Mouse (Mus musculus): ENCODE data around the gene Etv4. TPM values are rescaled to one million over a fixed set of nuclear protein-coding genes. Genes with fewer than 3 reads are reported as not detected.

Gene Etv4
- polyA plus RNA-seq, 1 experiment from 2014 or later = 9.5 TPM

- Histone ChIP-seq H3K27ac (replicated peaks) (no peak overlapping the region), H3K36me3 (peaks cover 95% of the 10 kb centered on the region), H3K4me1 (no peaks in the 10 kb centered on the region), H3K27me3 (replicated peaks) (no peaks in the 10 kb centered on the region), H3K4me2 (no peak overlapping the region), H3K4me3 (no peak overlapping the region), H3K9me3 (no peaks in the 10 kb centered on the region), H3K9ac (no peak overlapping the region)
- 56% methylated on average over 7 of the region's 7 CpGs for WGBS
- no peak for ATAC-seq (ENCODE audit: extremely low read depth, insufficient number of reproducible peaks, low FRiP score, low TSS enrichment)
These were observed 21.4 kb downstream of the Etv4 start for GRCm38 (mm10) chr11:101763723-101764122.

- H3K9me3 ChIP-seq = no peaks in the 10 kb centered on the region
- no peak overlapping the region for H3K4me3 ChIP-seq
- H3K9ac ChIP-seq = no peak overlapping the region
- peaks cover 5% of the 10 kb centered on the region; the same call in 1 of the 2 replicates for H3K4me1 ChIP-seq
- H3K4me2 ChIP-seq = no peak overlapping the region
- WGBS = 89% methylated on average over 3 of the region's 3 CpGs
- H3K36me3 ChIP-seq = peaks cover 94% of the 10 kb centered on the region
- no peak for ATAC-seq (ENCODE audit: extremely low read depth, insufficient number of reproducible peaks, low FRiP score, low TSS enrichment)
- H3K27me3 ChIP-seq (replicated peaks) = no peaks in the 10 kb centered on the region
- H3K27ac ChIP-seq (replicated peaks) = no peak overlapping the region
These were observed 25.6 kb downstream of the Etv4 start for GRCm38 (mm10) chr11:101759530-101759929.

- Histone ChIP-seq H3K27me3 (replicated peaks) (no peaks in the 10 kb centered on the region), H3K9ac (peak overlapping the region; percentile 33; the same call in 1 of the 2 replicates), H3K27ac (replicated peaks) (no peak overlapping the region), H3K4me1 (peaks cover 5% of the 10 kb centered on the region; the same call in 1 of the 2 replicates), H3K9me3 (no peaks in the 10 kb centered on the region), H3K4me2 (no peak overlapping the region), H3K4me3 (no peak overlapping the region), H3K36me3 (peaks cover 95% of the 10 kb centered on the region)
- ATAC-seq (ENCODE audit: extremely low read depth, insufficient number of reproducible peaks, low FRiP score, low TSS enrichment) = no peak
- WGBS = 70% methylated on average over 5 of the region's 5 CpGs
These were observed 26.7 kb downstream of the Etv4 start for GRCm38 (mm10) chr11:101758431-101758830.

GRCm38 (mm10) chr11:101757366-101757765 is 27.8 kb downstream of the Etv4 start:
- Histone ChIP-seq H3K4me1 (peaks cover 5% of the 10 kb centered on the region; the same call in 1 of the 2 replicates), H3K9ac (no peak overlapping the region), H3K36me3 (peaks cover 97% of the 10 kb centered on the region), H3K4me3 (no peak overlapping the region), H3K27me3 (replicated peaks) (no peaks in the 10 kb centered on the region), H3K27ac (replicated peaks) (no peak overlapping the region), H3K9me3 (no peaks in the 10 kb centered on the region), H3K4me2 (no peak overlapping the region)
- 79% methylated on average over 8 of the region's 8 CpGs for WGBS
- ATAC-seq (ENCODE audit: extremely low read depth, insufficient number of reproducible peaks, low FRiP score, low TSS enrichment) = no peak

- Histone ChIP-seq H3K9me3 (no peaks in the 10 kb centered on the region), H3K4me3 (no peak overlapping the region), H3K4me1 (peaks cover 5% of the 10 kb centered on the region; the same call in 1 of the 2 replicates), H3K36me3 (peaks cover 97% of the 10 kb centered on the region), H3K27ac (replicated peaks) (no peak overlapping the region), H3K4me2 (no peak overlapping the region), H3K9ac (no peak overlapping the region), H3K27me3 (replicated peaks) (no peaks in the 10 kb centered on the region)
- 89% methylated on average over 8 of the region's 8 CpGs for WGBS
- no peak for ATAC-seq (ENCODE audit: extremely low read depth, insufficient number of reproducible peaks, low FRiP score, low TSS enrichment)
These were observed 28.6 kb downstream of the Etv4 start for GRCm38 (mm10) chr11:101756616-101757015.

- Histone ChIP-seq H3K27me3 (replicated peaks) (no peaks in the 10 kb centered on the region), H3K4me3 (peak overlapping the region; percentile 82), H3K9me3 (no peaks in the 10 kb centered on the region), H3K36me3 (peaks cover 44% of the 10 kb centered on the region), H3K9ac (peak overlapping the region; percentile 91), H3K27ac (replicated peaks) (no peak overlapping the region), H3K4me1 (peaks cover 15% of the 10 kb centered on the region), H3K4me2 (peak overlapping the region; percentile 89)
- no peak for ATAC-seq (ENCODE audit: extremely low read depth, insufficient number of reproducible peaks, low FRiP score, low TSS enrichment)
- WGBS = 24% methylated on average over 9 of the region's 9 CpGs
These were observed 51.6 kb downstream of the Etv4 start for GRCm38 (mm10) chr11:101733596-101733995.

GRCm38 (mm10) chr11:101732518-101733440 is 52.4 kb downstream of the Etv4 start, which contains the start of gene Dhx8:
Dhx8 (plus strand) TSS chr11:101732919.
- H3K27me3 ChIP-seq (replicated peaks) = no peaks in the 10 kb centered on the region
- peak within 1 kb of the TSS; percentile 89 for H3K4me2 ChIP-seq
- H3K4me3 ChIP-seq = peak within 1 kb of the TSS; percentile 82
- peaks cover 15% of the 10 kb centered on the region for H3K4me1 ChIP-seq
- H3K9me3 ChIP-seq = no peaks in the 10 kb centered on the region
- peak; percentile 88 for ATAC-seq (ENCODE audit: extremely low read depth, insufficient number of reproducible peaks, low FRiP score, low TSS enrichment)
- under 1% methylated on average over 51 of the region's 51 CpGs for WGBS
- peak within 1 kb of the TSS; percentile 65 for H3K27ac ChIP-seq (replicated peaks)
- peak within 1 kb of the TSS; percentile 91 for H3K9ac ChIP-seq
- H3K36me3 ChIP-seq = peaks cover 36% of the 10 kb centered on the region

GRCm38 (mm10) chr11:101729308-101729707 is 55.9 kb downstream of the Etv4 start:
- Histone ChIP-seq H3K4me3 (no peak overlapping the region), H3K36me3 (peaks cover 2% of the 10 kb centered on the region; the same call in 1 of the 2 replicates), H3K4me2 (no peak overlapping the region), H3K27me3 (replicated peaks) (no peaks in the 10 kb centered on the region), H3K4me1 (peaks cover 15% of the 10 kb centered on the region), H3K27ac (replicated peaks) (no peak overlapping the region), H3K9ac (no peak overlapping the region), H3K9me3 (no peaks in the 10 kb centered on the region)
- no peak for ATAC-seq (ENCODE audit: extremely low read depth, insufficient number of reproducible peaks, low FRiP score, low TSS enrichment)
- WGBS = 22% methylated on average over 3 of the region's 3 CpGs

- Histone ChIP-seq H3K36me3 (no peaks in the 10 kb centered on the region), H3K4me3 (no peak overlapping the region), H3K27me3 (replicated peaks) (no peaks in the 10 kb centered on the region), H3K4me1 (no peaks in the 10 kb centered on the region), H3K9me3 (no peaks in the 10 kb centered on the region), H3K4me2 (no peak overlapping the region), H3K9ac (no peak overlapping the region), H3K27ac (replicated peaks) (no peak overlapping the region)
- ATAC-seq (ENCODE audit: extremely low read depth, insufficient number of reproducible peaks, low FRiP score, low TSS enrichment) = no peak
- 47% methylated on average over 2 of the region's 2 CpGs for WGBS
These were observed 58.4 kb downstream of the Etv4 start for GRCm38 (mm10) chr11:101726765-101727164.

GRCm38 (mm10) chr11:101725043-101725442 is 60.1 kb downstream of the Etv4 start:
- WGBS = 75% methylated on average over 8 of the region's 8 CpGs
- H3K9ac ChIP-seq = no peak overlapping the region
- H3K27me3 ChIP-seq (replicated peaks) = no peaks in the 10 kb centered on the region
- ATAC-seq (ENCODE audit: extremely low read depth, insufficient number of reproducible peaks, low FRiP score, low TSS enrichment) = no peak
- no peaks in the 10 kb centered on the region for H3K36me3 ChIP-seq
- no peak overlapping the region for H3K27ac ChIP-seq (replicated peaks)
- H3K4me3 ChIP-seq = no peak overlapping the region
- no peak overlapping the region for H3K4me2 ChIP-seq
- H3K4me1 ChIP-seq = no peaks in the 10 kb centered on the region
- H3K9me3 ChIP-seq = no peaks in the 10 kb centered on the region

- Histone ChIP-seq H3K9ac (no peak overlapping the region), H3K4me2 (no peak overlapping the region), H3K4me3 (no peak overlapping the region), H3K27ac (replicated peaks) (no peak overlapping the region), H3K27me3 (replicated peaks) (no peaks in the 10 kb centered on the region), H3K36me3 (no peaks in the 10 kb centered on the region), H3K9me3 (no peaks in the 10 kb centered on the region), H3K4me1 (peaks cover 9% of the 10 kb centered on the region; the same call in 1 of the 2 replicates)
- no peak for ATAC-seq (ENCODE audit: extremely low read depth, insufficient number of reproducible peaks, low FRiP score, low TSS enrichment)
- WGBS = 75% methylated on average over 21 of the region's 21 CpGs
These were observed 65.1 kb downstream of the Etv4 start for GRCm38 (mm10) chr11:101719986-101720520.

Data from heart, embryonic 13.5 days (tissue).